Mouse (Mus musculus): ENCODE measurements at regions not wholly inside any gene's neighbourhood (a gene's known extent, or its start where the extent isn't known, plus 50 kb on each side); places are given as distances from the start of the nearest gene placed in this dataset.
"Not testable (repeated sequence)": the region's sequence is repeated elsewhere in the genome, so short reads cannot be mapped to it uniquely, and the experiment has no call there.

GRCm38 (mm10) chr2:63706643-63707042 is 391.2 kb downstream of the Fign start:
- no peak for DNase-seq (ENCODE audit: low spot score in 2 of 2)

- no peak for DNase-seq (ENCODE audit: low spot score in 2 of 2)
These were observed 391.7 kb downstream of the Fign start for GRCm38 (mm10) chr2:63706183-63706582.

GRCm38 (mm10) chr2:63702333-63703096 is 395.3 kb downstream of the Fign start:
- peak in 1 of 2 experiments; percentile 17 for DNase-seq (ENCODE audit: low spot score in 2 of 2)

GRCm38 (mm10) chr2:63701861-63702260 is 396.0 kb downstream of the Fign start:
- DNase-seq (ENCODE audit: low spot score in 2 of 2), result no peak

- no peak for DNase-seq (ENCODE audit: low spot score in 2 of 2)
These were observed 397.6 kb downstream of the Fign start for GRCm38 (mm10) chr2:63700255-63700654.

GRCm38 (mm10) chr2:63669700-63670099 is 428.1 kb downstream of the Fign start:
- DNase-seq (ENCODE audit: low spot score in 2 of 2), result no peak

GRCm38 (mm10) chr2:63668784-63669183 is 429.1 kb downstream of the Fign start:
- DNase-seq (ENCODE audit: low spot score in 2 of 2), result no peak

- not testable (repeated sequence) for DNase-seq (ENCODE audit: low spot score in 2 of 2)
These were observed 437.9 kb downstream of the Fign start for GRCm38 (mm10) chr2:63659947-63660346.
